Mouse (Mus musculus): Measurements from ENCODE around the gene Psmb4. TPM values are rescaled to one million over a fixed set of nuclear protein-coding genes. Genes with fewer than 3 reads are reported as not detected.
"Not testable (repeated sequence)": the region's sequence is repeated elsewhere in the genome, so short reads cannot be mapped to it uniquely, and the experiment has no call there.

Psmb4 gene
- total RNA-seq, 2 experiments from 2014 or later, result 176 to 198 TPM

- no peak for TF ChIP-seq CTCF (IDR thresholded peaks at IDR 0.05)
- DNase-seq, result no peak
- intact Hi-C loops (cut with DNase I), result no loop called here
- H3K27ac ChIP-seq, result no peak overlapping the region
- H3K4me3 ChIP-seq, result no peak overlapping the region
These were observed 37.9 kb upstream of the Psmb4 start for GRCm38 (mm10) chr3:94924688-94925087.

GRCm38 (mm10) chr3:94922333-94922732 is 35.6 kb upstream of the Psmb4 start:
- no peak overlapping the region for H3K27ac ChIP-seq
- DNase-seq, result no peak
- TF ChIP-seq CTCF (IDR thresholded peaks at IDR 0.05), result no peak
- H3K4me3 ChIP-seq, result no peak overlapping the region
- intact Hi-C loops (cut with DNase I), result no loop called here

GRCm38 (mm10) chr3:94921104-94921503 is 34.3 kb upstream of the Psmb4 start:
- no peak for DNase-seq
- TF ChIP-seq CTCF (IDR thresholded peaks at IDR 0.05), result no peak
- Histone ChIP-seq H3K27ac (no peak overlapping the region), H3K4me3 (no peak overlapping the region)
- intact Hi-C loops (cut with DNase I), result no loop called here

GRCm38 (mm10) chr3:94918845-94919244 is 32.1 kb upstream of the Psmb4 start:
- TF ChIP-seq CTCF (IDR thresholded peaks at IDR 0.05), result no peak
- no peak overlapping the region for H3K4me3 ChIP-seq
- intact Hi-C loops (cut with DNase I), result no loop called here
- no peak for DNase-seq
- H3K27ac ChIP-seq, result no peak overlapping the region

- H3K4me3 ChIP-seq, result no peak overlapping the region
- intact Hi-C loops (cut with DNase I), result no loop called here
- TF ChIP-seq CTCF (IDR thresholded peaks at IDR 0.05), result no peak
- no peak for DNase-seq
- no peak overlapping the region for H3K27ac ChIP-seq
These were observed 31.1 kb upstream of the Psmb4 start for GRCm38 (mm10) chr3:94917816-94918361.

GRCm38 (mm10) chr3:94915903-94916741 is 29.4 kb upstream of the Psmb4 start:
- H3K4me3 ChIP-seq, result no peak overlapping the region
- intact Hi-C loops (cut with DNase I), result no loop called here
- DNase-seq, result no peak
- no peak for TF ChIP-seq CTCF (IDR thresholded peaks at IDR 0.05)
- H3K27ac ChIP-seq, result no peak overlapping the region

GRCm38 (mm10) chr3:94913801-94914200 is 27.0 kb upstream of the Psmb4 start:
- Histone ChIP-seq H3K4me3 (no peak overlapping the region), H3K27ac (no peak overlapping the region)
- no peak for DNase-seq
- no peak for TF ChIP-seq CTCF (IDR thresholded peaks at IDR 0.05)
- intact Hi-C loops (cut with DNase I), result no loop called here

GRCm38 (mm10) chr3:94911050-94911693 is 24.4 kb upstream of the Psmb4 start:
- Histone ChIP-seq H3K27ac (no peak overlapping the region), H3K4me3 (no peak overlapping the region)
- DNase-seq, result no peak
- intact Hi-C loops (cut with DNase I), result no loop called here
- TF ChIP-seq CTCF (IDR thresholded peaks at IDR 0.05), result no peak

- Histone ChIP-seq H3K4me3 (no peak overlapping the region), H3K27ac (no peak overlapping the region)
- TF ChIP-seq CTCF (IDR thresholded peaks at IDR 0.05), result no peak
- intact Hi-C loops (cut with DNase I), result loop anchor here (10.0 kb wide), 1 partner anchor 542 kb away; the partner anchor contains the start of gene C2cd4d
- no peak for DNase-seq
These were observed 19.7 kb upstream of the Psmb4 start for GRCm38 (mm10) chr3:94906482-94906881.

- H3K27ac ChIP-seq, H3K4me3 ChIP-seq, DNase-seq: not testable (repeated sequence)
- TF ChIP-seq CTCF (IDR thresholded peaks at IDR 0.05), result peak; percentile 31; the same call in 1 of the 2 replicates
- intact Hi-C loops (cut with DNase I), result loop anchor here (5.0 to 10.0 kb wide), 2 partner anchors 287 to 540 kb away; partner anchors contain the start of gene C2cd4d
These were observed 18.0 kb upstream of the Psmb4 start for GRCm38 (mm10) chr3:94904759-94905158.

GRCm38 (mm10) chr3:94902747-94903146 is 16.0 kb upstream of the Psmb4 start:
- peak; percentile 72 for DNase-seq
- intact Hi-C loops (cut with DNase I), result loop anchor here (5.0 to 10.0 kb wide), 2 partner anchors 285 to 538 kb away; partner anchors contain the start of gene C2cd4d
- no peak overlapping the region for H3K4me3 ChIP-seq
- no peak overlapping the region for H3K27ac ChIP-seq
- peak; percentile 77 for TF ChIP-seq CTCF (IDR thresholded peaks at IDR 0.05)

GRCm38 (mm10) chr3:94894076-94894475 is 7.3 kb upstream of the Psmb4 start:
- Histone ChIP-seq H3K27ac (no peak overlapping the region), H3K4me3 (no peak overlapping the region)
- no peak for DNase-seq
- TF ChIP-seq CTCF (IDR thresholded peaks at IDR 0.05), result no peak
- intact Hi-C loops (cut with DNase I), result no loop called here

- Histone ChIP-seq H3K4me3 (no peak overlapping the region), H3K27ac (no peak overlapping the region)
- intact Hi-C loops (cut with DNase I), result loop anchor here (5.0 kb wide), 1 partner anchor 109 kb away; no protein-coding TSS in a partner anchor
- no peak for DNase-seq
- TF ChIP-seq CTCF (IDR thresholded peaks at IDR 0.05), result peak; percentile 62
These were observed 1.8 kb upstream of the Psmb4 start for GRCm38 (mm10) chr3:94888595-94888994.

Measured in gastrocnemius, adult 2 months (tissue).